Mouse (Mus musculus): ENCODE results near the gene Tnf. TPM values are rescaled to one million over a fixed set of nuclear protein-coding genes. Genes with fewer than 3 reads are reported as not detected.

Gene Tnf
- polyA plus RNA-seq, 3 experiments from 2014 or later: 20.9 to 28.8 (median 24.9) TPM

GRCm38 (mm10) chr17:35197126-35197525 is 4.7 kb downstream of the Tnf start:
- no peak for ATAC-seq

- no peak for ATAC-seq
These were observed 5.5 kb downstream of the Tnf start for GRCm38 (mm10) chr17:35196321-35196641.

GRCm38 (mm10) chr17:35195631-35196320 is 6.0 kb downstream of the Tnf start:
- peak; percentile 41 for ATAC-seq

- ATAC-seq: peak; percentile 33
These were observed 6.8 kb downstream of the Tnf start for GRCm38 (mm10) chr17:35194844-35195630.

GRCm38 (mm10) chr17:35193881-35194843 is 7.6 kb downstream of the Tnf start, which contains the start of gene Ltb:
Gene Ltb, plus strand, starts transcription at chr17:35194439.
- ATAC-seq: peak; percentile 60

- no peak for ATAC-seq
These were observed 8.9 kb downstream of the Tnf start for GRCm38 (mm10) chr17:35192924-35193323.

- no peak for ATAC-seq
These were observed 10.1 kb downstream of the Tnf start for GRCm38 (mm10) chr17:35191723-35192122.

GRCm38 (mm10) chr17:35190096-35190495 is 11.7 kb downstream of the Tnf start:
- ATAC-seq: peak; percentile 72

- no peak for ATAC-seq
These were observed 12.6 kb downstream of the Tnf start for GRCm38 (mm10) chr17:35189186-35189585.

- ATAC-seq: no peak
These were observed 13.7 kb downstream of the Tnf start, which contains the start of gene Lst1 for GRCm38 (mm10) chr17:35187959-35188610. Gene Lst1, minus strand, starts transcription at chr17:35188439.

GRCm38 (mm10) chr17:35187345-35187744 is 14.5 kb downstream of the Tnf start:
- ATAC-seq: no peak

- ATAC-seq: peak; percentile 30
These were observed 15.1 kb downstream of the Tnf start for GRCm38 (mm10) chr17:35186681-35187080.

GRCm38 (mm10) chr17:35185639-35186611 is 15.9 kb downstream of the Tnf start:
- peak; percentile 42 for ATAC-seq

GRCm38 (mm10) chr17:35180093-35180492 is 21.7 kb downstream of the Tnf start:
- peak; percentile 17 for ATAC-seq

- ATAC-seq: peak; percentile 41
These were observed 23.3 kb downstream of the Tnf start for GRCm38 (mm10) chr17:35178528-35178927.

- no peak for ATAC-seq
These were observed 25.8 kb downstream of the Tnf start, which contains the start of gene Aif1 for GRCm38 (mm10) chr17:35175968-35176367. Gene Aif1, minus strand, starts transcription at chr17:35176068.

GRCm38 (mm10) chr17:35175382-35175781 is 26.4 kb downstream of the Tnf start:
- ATAC-seq: no peak

- ATAC-seq: peak; percentile 53
These were observed 27.4 kb downstream of the Tnf start for GRCm38 (mm10) chr17:35174201-35174977.

GRCm38 (mm10) chr17:35173329-35173728 is 28.5 kb downstream of the Tnf start:
- ATAC-seq: peak; percentile 74
